Comparison of ENCODE assay signal across 20 mouse cellular contexts in genomic region chr2:124758992-124759391, GRCm38 (mm10).
DNase-seq lines count a peak whose midpoint lies in the region; ATAC-seq and TF ChIP-seq lines count a peak whose summit lies in the region.
"Had no signal": no experiment of that assay in that cellular context is flagged by ENCODE, and none has a peak within 500 bp of the region (broad histone marks: within the 10 kb centered on the region; RNA-seq: fewer than 3 reads in every experiment).

No protein-coding gene starts in this region.

- no peak overlapping the region for H3K27ac ChIP-seq in heart, embryonic 11.5 days (ENCODE audit: low read depth, low read length)
- H3K27ac ChIP-seq in lung, embryonic 14.5 days (ENCODE audit: low read depth): no peak overlapping the region
- H3K27ac ChIP-seq: forebrain, embryonic 12.5 days; heart, embryonic 10.5 days; hindbrain, embryonic 15.5 days; limb, embryonic 10.5 days; liver, embryonic 13.5 days had no signal

- H3K36me3 ChIP-seq in heart, embryonic 11.5 days (ENCODE audit: control insufficient read depth, insufficient read depth, low read length): no peaks in the 10 kb centered on the region
- H3K36me3 ChIP-seq in lung, embryonic 14.5 days (ENCODE audit: insufficient read depth): no peaks in the 10 kb centered on the region
- H3K36me3 ChIP-seq: forebrain, embryonic 12.5 days; G1E; heart, embryonic 10.5 days; hindbrain, embryonic 15.5 days; limb, embryonic 10.5 days; liver, embryonic 13.5 days had no signal

- DNase-seq in heart, adult 11 months: peak; percentile 77
- DNase-seq in kidney, adult 9 months: peak; percentile 45
- peak; percentile 26 for DNase-seq in lung, embryonic 14.5 days
- DNase-seq in lung, postnatal 4 days: peak; percentile 15 to 35
- no peak for DNase-seq in adipocyte (ENCODE audit: low spot score)
- DNase-seq in cerebellum, adult 11 months: no peak
- no peak for DNase-seq in spleen, adult 18-20 months
- DNase-seq: cerebellum, postnatal 25 days; gastrocnemius, postnatal 25 days; heart, postnatal 14 days; liver, embryonic 13.5 days; right cerebral cortex, adult 18-20 months; thymus, postnatal 25 days had no signal

- 77% methylated on average over 2 of the region's 2 CpGs for WGBS in heart, embryonic 11.5 days (ENCODE audit: insufficient replicate concordance)
- WGBS in lung, embryonic 14.5 days: 64% methylated on average over 2 of the region's 2 CpGs

- no peaks in the 10 kb centered on the region for H3K27me3 ChIP-seq in heart, embryonic 11.5 days (ENCODE audit: control insufficient read depth, insufficient read depth, low read length)
- no peaks in the 10 kb centered on the region for H3K27me3 ChIP-seq in lung, embryonic 14.5 days (ENCODE audit: insufficient read depth, low read length)
- H3K27me3 ChIP-seq: hindbrain, embryonic 15.5 days; liver, embryonic 13.5 days had no signal

- no peak overlapping the region for H3K9ac ChIP-seq in heart, embryonic 11.5 days (ENCODE audit: low read depth, low read length)
- no peak overlapping the region for H3K9ac ChIP-seq in lung, embryonic 14.5 days
- H3K9ac ChIP-seq: forebrain, embryonic 12.5 days; hindbrain, embryonic 15.5 days; liver, embryonic 13.5 days had no signal

- no peak for ATAC-seq in heart, embryonic 11.5 days (replicated peaks; ENCODE audit: insufficient number of reproducible peaks, low FRiP score, low TSS enrichment)
- ATAC-seq in lung, embryonic 14.5 days (ENCODE audit: insufficient read depth): no peak
- ATAC-seq: CD4-positive, CD25-positive, alpha-beta regulatory T cell, adult 4 months had no signal

- no peaks in the 10 kb centered on the region for H3K9me3 ChIP-seq in heart, embryonic 11.5 days (replicated peaks; ENCODE audit: control insufficient read depth, low read length)
- no peaks in the 10 kb centered on the region for H3K9me3 ChIP-seq in lung, embryonic 14.5 days (ENCODE audit: low read depth, low read length)
- H3K9me3 ChIP-seq: forebrain, embryonic 12.5 days; hindbrain, embryonic 15.5 days; limb, embryonic 10.5 days; liver, embryonic 13.5 days had no signal

- no peak overlapping the region for H3K4me2 ChIP-seq in heart, embryonic 11.5 days
- H3K4me2 ChIP-seq in lung, embryonic 14.5 days: no peak overlapping the region
- H3K4me2 ChIP-seq: forebrain, embryonic 12.5 days; hindbrain, embryonic 15.5 days; liver, embryonic 13.5 days had no signal

- no peak for TF ChIP-seq CTCF in lung, embryonic 14.5 days (IDR thresholded peaks at IDR 0.05; ENCODE audit: low read depth)

- no peak overlapping the region for H3K4me3 ChIP-seq in heart, embryonic 11.5 days (ENCODE audit: low read depth, low read length)
- no peak overlapping the region for H3K4me3 ChIP-seq in lung, embryonic 14.5 days (ENCODE audit: low read depth, low read length)
- H3K4me3 ChIP-seq: forebrain, embryonic 12.5 days; heart, embryonic 10.5 days; hindbrain, embryonic 15.5 days; limb, embryonic 10.5 days; liver, embryonic 13.5 days had no signal

- H3K4me1 ChIP-seq in heart, embryonic 11.5 days (ENCODE audit: control insufficient read depth, insufficient read depth, low read length): no peaks in the 10 kb centered on the region
- H3K4me1 ChIP-seq in lung, embryonic 14.5 days (ENCODE audit: insufficient read depth): no peaks in the 10 kb centered on the region
- H3K4me1 ChIP-seq: heart, embryonic 10.5 days; liver, embryonic 13.5 days had no signal

Comparison
In these comparisons a context has a peak if more than half of its experiments do, and no peak if none do; other contexts are left out.
1. DNase-seq: peak in heart, adult 11 months (single experiment), kidney, adult 9 months (single experiment), lung, embryonic 14.5 days (single experiment) and lung, postnatal 4 days (2 of 2); none in adipocyte (single experiment), cerebellum, adult 11 months (single experiment) and spleen, adult 18-20 months (0 of 2).